Mouse (Mus musculus) ES-Bruce4 (cell line): Measurements from ENCODE around the gene Eral1.

ENCODE experiments used
- CTCF ChIP-seq: IDR thresholded peaks from one replicate; pipeline ENCODE4 v1.8.1; 2011; ENCODE audit warnings: low read depth, low read length
- EP300 ChIP-seq: IDR thresholded peaks from 2 replicates; pipeline ENCODE4 v1.6.1; 2011; ENCODE audit warnings: low read depth, low read length; ENCODE audit not compliant: insufficient read depth
- POLR2A ChIP-seq: IDR thresholded peaks from one replicate; pipeline ENCODE4 v1.8.1; 2011; ENCODE audit warnings: low read length; ENCODE audit not compliant: insufficient read depth

DNA sequence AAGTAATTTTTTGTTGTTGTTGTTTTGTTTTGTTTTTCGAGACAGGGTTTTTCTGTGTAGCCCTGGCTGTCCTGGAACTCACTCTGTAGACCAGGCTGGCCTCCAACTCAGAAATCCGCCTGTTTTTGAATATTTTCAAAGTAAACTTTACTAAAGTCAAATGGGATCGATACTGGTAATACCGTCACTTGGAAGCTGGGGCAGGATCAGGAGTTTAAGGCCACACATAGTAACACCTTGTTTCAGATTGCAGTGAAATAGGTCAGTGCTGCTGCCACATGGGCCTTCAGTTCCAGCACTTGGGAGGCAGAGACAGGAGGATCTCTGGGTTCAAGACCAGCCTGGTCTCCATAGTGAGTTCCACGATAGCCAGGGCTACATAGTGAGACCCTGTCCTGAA is 24.3 kb upstream of the Eral1 start:
- no peak for TF ChIP-seq CTCF
- TF ChIP-seq EP300 = no peak
- TF ChIP-seq POLR2A = no peak
